Mouse (Mus musculus): ENCODE data around the gene Slfn3. TPM values are rescaled to one million over a fixed set of nuclear protein-coding genes. Genes with fewer than 3 reads are reported as not detected.

Gene Slfn3
- total RNA-seq, 1 experiment = 3.3 TPM

DNA sequence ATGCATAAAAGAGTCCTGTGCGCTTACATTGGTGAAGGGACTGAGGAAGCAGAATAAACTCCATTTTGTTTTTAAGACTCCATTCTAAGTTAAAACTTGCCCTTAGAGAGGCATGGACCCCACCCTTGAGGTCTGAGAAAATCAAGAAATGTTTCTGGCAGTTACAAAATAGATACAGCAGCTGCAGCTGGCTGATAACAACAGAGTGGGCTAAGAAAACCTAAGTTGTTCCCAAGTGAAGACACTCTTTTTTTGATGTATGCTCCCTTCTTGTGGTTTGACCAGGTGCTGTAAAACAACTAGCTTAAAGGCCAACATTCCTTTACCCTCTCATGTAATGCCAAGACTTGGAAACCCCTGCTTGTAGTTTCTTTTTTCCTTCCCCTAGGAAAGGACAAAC, 71.5 kb downstream of the Slfn3 start:
- DNase-seq (ENCODE audit: low read depth, low spot score) = no peak
- no peak overlapping the region for H3K9ac ChIP-seq (ENCODE audit: insufficient read depth, low read depth, low read length, poor library complexity, severe bottlenecking)
- H3K36me3 ChIP-seq (ENCODE audit: control insufficient read depth, insufficient read depth, low read length, poor library complexity, severe bottlenecking) = no peaks in the 10 kb centered on the region
- H3K4me3 ChIP-seq (ENCODE audit: insufficient read depth in 1 of 2, low read depth in 1 of 2, low read length in 2 of 2, poor library complexity in 1 of 2, severe bottlenecking in 1 of 2) = no peak overlapping the region
- TF ChIP-seq ZC3H11A (IDR thresholded peaks at IDR 0.05; ENCODE audit: borderline replicate concordance, low read depth, low read length) (no peak), CHD2 (IDR thresholded peaks at IDR 0.05; ENCODE audit: low read depth, low read length) (no peak), MAFK (IDR thresholded peaks at IDR 0.05; ENCODE audit: insufficient read depth, low read depth, low read length) (no peak), ZNF384 (IDR thresholded peaks at IDR 0.05; ENCODE audit: low read depth, low read length) (no peak), HCFC1 (IDR thresholded peaks at IDR 0.05; ENCODE audit: borderline replicate concordance, insufficient read depth, low read length) (no peak)
- in situ Hi-C loops (cut with MboI; ENCODE audit: low sequenced_read_pairs in 2 of 2, unreplicated experiment in 2 of 2) = no loop called here
- no peak overlapping the region for H3K27ac ChIP-seq (ENCODE audit: insufficient read depth, low read depth, low read length, poor library complexity, severe bottlenecking)
- H3K4me1 ChIP-seq (ENCODE audit: control insufficient read depth in 2 of 2, insufficient read depth in 2 of 2, low read length in 2 of 2, poor library complexity in 1 of 2) = no peaks in the 10 kb centered on the region
- H3K9me3 ChIP-seq (ENCODE audit: control insufficient read depth, insufficient read depth, low read depth, low read length) = no peaks in the 10 kb centered on the region

GRCm38 (mm10) chr11:83263146-83263545, 72.0 kb downstream of the Slfn3 start:
- in situ Hi-C loops (cut with MboI; ENCODE audit: low sequenced_read_pairs in 2 of 2, unreplicated experiment in 2 of 2) = no loop called here
- DNase-seq (ENCODE audit: low read depth, low spot score) = no peak

More at GRCm38 (mm10) chr11:83263146-83263545, 72.0 kb downstream of the Slfn3 start:
- H3K36me3 ChIP-seq (ENCODE audit: control insufficient read depth, insufficient read depth, low read length, poor library complexity, severe bottlenecking) = no peaks in the 10 kb centered on the region
- H3K9ac ChIP-seq (ENCODE audit: insufficient read depth, low read depth, low read length, poor library complexity, severe bottlenecking) = no peak overlapping the region
- H3K9me3 ChIP-seq (ENCODE audit: control insufficient read depth, insufficient read depth, low read depth, low read length) = no peaks in the 10 kb centered on the region
- H3K4me3 ChIP-seq (ENCODE audit: insufficient read depth in 1 of 2, low read depth in 1 of 2, low read length in 2 of 2, poor library complexity in 1 of 2, severe bottlenecking in 1 of 2) = no peak overlapping the region
- no peak overlapping the region for H3K27ac ChIP-seq (ENCODE audit: insufficient read depth, low read depth, low read length, poor library complexity, severe bottlenecking)
- H3K4me1 ChIP-seq (ENCODE audit: control insufficient read depth in 2 of 2, insufficient read depth in 2 of 2, low read length in 2 of 2, poor library complexity in 1 of 2) = no peaks in the 10 kb centered on the region
- no peak for TF ChIP-seq ZC3H11A (IDR thresholded peaks at IDR 0.05; ENCODE audit: borderline replicate concordance, low read depth, low read length)
- no peak for TF ChIP-seq ZNF384 (IDR thresholded peaks at IDR 0.05; ENCODE audit: low read depth, low read length)
- TF ChIP-seq CHD2 (IDR thresholded peaks at IDR 0.05; ENCODE audit: low read depth, low read length) = no peak
- no peak for TF ChIP-seq HCFC1 (IDR thresholded peaks at IDR 0.05; ENCODE audit: borderline replicate concordance, insufficient read depth, low read length)
- TF ChIP-seq MAFK (IDR thresholded peaks at IDR 0.05; ENCODE audit: insufficient read depth, low read depth, low read length) = no peak

Other genes starting within 250 kb of the Slfn3 start
- 9.4 and 12.1 TPM in 2 replicates for gene Slfn5, start 240.0 kb upstream of the Slfn3 start, total RNA-seq (2012; rRNA removed)
- 10.9 and 12.3 TPM in 2 replicates for gene Slfn9, start 199.5 kb upstream of the Slfn3 start, total RNA-seq (2012; rRNA removed)
- 2.3 and 2.4 TPM in 2 replicates for gene Slfn8, start 170.5 kb upstream of the Slfn3 start, total RNA-seq (2012; rRNA removed)
- gene Slfn2, start 126.2 kb upstream of the Slfn3 start, total RNA-seq (2012; rRNA removed) = 0.26 and 2.0 TPM in 2 replicates
- not detected in 2 replicates for gene Slfn1, start 74.5 kb upstream of the Slfn3 start, total RNA-seq (2012; rRNA removed)
- gene Slfn4, start 16.1 kb upstream of the Slfn3 start, total RNA-seq (2012; rRNA removed) = 0.58 and 1.3 TPM in 2 replicates
- gene Slfn14, start 95.4 kb downstream of the Slfn3 start, total RNA-seq (2012; rRNA removed) = not detected in 2 replicates
- gene Ap2b1, start 107.7 kb downstream of the Slfn3 start, total RNA-seq (2012; rRNA removed) = 49.0 and 58.5 TPM in 2 replicates
- gene Pex12, start 111.3 kb downstream of the Slfn3 start, total RNA-seq (2012; rRNA removed) = 5.4 and 10.0 TPM in 2 replicates
- gene Rasl10b, start 217.8 kb downstream of the Slfn3 start, total RNA-seq (2012; rRNA removed) = 1.2 and 1.9 TPM in 2 replicates
- gene Gas2l2, start 238.1 kb downstream of the Slfn3 start, total RNA-seq (2012; rRNA removed) = 0.09 TPM in 1 of 2 replicates, not detected in the other
- 0.36 TPM in 1 of 2 replicates, not detected in the other for gene 1700020L24Rik, start 246.3 kb downstream of the Slfn3 start, total RNA-seq (2012; rRNA removed)

Data from ES-E14 (cell line).